Mouse (Mus musculus) left cerebral cortex, adult 2 months (tissue): ENCODE measurements around the gene Pik3r1. TPM values are rescaled to one million over a fixed set of nuclear protein-coding genes. Genes with fewer than 3 reads are reported as not detected.
A peak's percentile ranks its signal among the peaks of the same experiment; 100 is the strongest.

ENCODE experiments used
- DNase-seq, 2 experiments: peaks; one replicate each; pipeline ENCODE4 v3.0.0; 2021 to 2022; ENCODE audit warnings: low spot score in 2 of 2, mixed read lengths in 1 of 2; ENCODE audit errors: extremely low spot score in 1 of 2
- H3K27ac ChIP-seq: fragments of 200-600 bp; 2 replicates; pipeline ENCODE4 v1.8.1; 2022
- H3K4me3 ChIP-seq: fragments of 200-600 bp; 2 replicates; pipeline ENCODE4 v1.8.1; 2022
- CTCF ChIP-seq: fragments of 200-600 bp; IDR thresholded peaks from 2 replicates; pipeline ENCODE4 v1.8.1; 2022; ENCODE audit warnings: antibody characterized with exemption, mild to moderate bottlenecking, moderate library complexity
- intact Hi-C: fragments of 180-260 bp; cut with DNase I; formaldehyde crosslinking; loops from one replicate; pipeline ENCODE4 v1.15.1; 2025
- total RNA-seq, 2 experiments: library from RNA; stranded (reverse); gene quantifications; 2 replicates each; pipeline ENCODE4 v1.2.3; 2021

The Pik3r1 gene
- total RNA-seq, 2 experiments from 2014 or later = 136 to 159 TPM

- no peak for TF ChIP-seq CTCF
- no peak for DNase-seq
- Histone ChIP-seq H3K27ac (no peak overlapping the region), H3K4me3 (no peak overlapping the region)
- intact Hi-C loops = no loop called here
Measured at GRCm38 (mm10) chr13:101641632-101642031, 126.4 kb downstream of the Pik3r1 start.

DNA sequence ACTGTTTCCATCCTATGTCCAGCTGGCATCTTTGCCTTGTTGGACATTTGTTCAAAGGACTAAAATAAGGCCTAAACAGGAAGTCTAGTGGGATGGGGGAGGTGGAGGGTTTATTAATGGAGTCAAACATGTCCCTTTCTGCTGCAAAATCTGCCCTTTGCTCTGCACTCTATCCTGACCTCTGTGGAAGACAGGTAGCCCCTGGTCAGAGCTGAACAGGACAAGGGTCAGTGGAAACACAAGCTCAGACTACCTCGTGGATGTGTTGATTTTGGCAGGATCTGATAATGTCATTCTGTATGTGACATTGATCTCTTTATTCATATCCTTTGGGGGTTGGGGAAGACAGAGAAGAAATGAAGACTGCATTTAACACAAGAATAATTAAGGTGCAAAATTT lies 132.2 kb downstream of the Pik3r1 start:
- intact Hi-C loops = no loop called here
- no peak for TF ChIP-seq CTCF
- no peak overlapping the region for H3K27ac ChIP-seq
- no peak for DNase-seq
- H3K4me3 ChIP-seq = no peak overlapping the region

DNA sequence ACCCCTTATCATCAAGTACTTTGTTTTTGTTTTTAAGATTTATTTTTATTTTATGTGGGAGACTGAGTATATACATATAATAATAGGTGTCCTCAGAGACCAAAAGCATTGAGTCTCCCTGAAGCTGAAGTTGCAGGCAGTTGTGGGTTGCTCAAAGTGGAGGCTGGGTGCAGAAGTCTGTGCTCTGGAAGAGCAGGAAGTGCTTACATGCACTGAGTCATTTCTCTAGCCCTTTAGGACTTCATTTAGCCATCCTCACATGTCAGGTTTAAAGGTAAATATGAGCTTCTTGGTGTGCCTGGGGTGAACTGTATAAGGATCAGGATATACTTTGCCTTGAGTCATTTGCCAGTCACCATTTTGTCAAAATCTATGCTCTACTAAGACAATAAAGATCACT lies 133.6 kb downstream of the Pik3r1 start:
- Histone ChIP-seq H3K27ac (no peak overlapping the region), H3K4me3 (no peak overlapping the region)
- intact Hi-C loops = loop anchor here (5.0 kb wide), 1 partner anchor 92 kb away; no protein-coding TSS in a partner anchor
- DNase-seq = no peak
- no peak for TF ChIP-seq CTCF

DNA sequence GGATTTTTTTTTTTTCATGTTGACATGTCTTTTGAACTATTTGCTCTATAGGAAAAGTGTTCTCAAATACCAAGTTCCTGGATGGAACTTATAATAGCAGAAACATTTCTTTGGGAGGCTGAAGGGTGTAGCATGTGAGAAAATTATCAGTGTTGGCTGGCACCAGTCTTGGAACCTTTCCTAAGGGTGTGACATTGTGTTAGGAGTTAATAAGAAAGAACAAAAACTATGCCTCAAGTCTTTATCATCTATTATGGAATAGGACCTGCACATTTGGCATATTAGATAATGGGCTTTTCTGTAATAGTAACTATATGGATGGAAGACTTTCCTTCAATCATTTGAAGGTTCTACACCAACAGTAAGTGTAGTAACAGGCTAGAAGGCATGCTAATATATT lies 134.4 kb downstream of the Pik3r1 start:
- TF ChIP-seq CTCF = no peak
- Histone ChIP-seq H3K4me3 (no peak overlapping the region), H3K27ac (no peak overlapping the region)
- DNase-seq = no peak
- intact Hi-C loops = loop anchor here (5.0 kb wide), 1 partner anchor 91 kb away; no protein-coding TSS in a partner anchor

DNA sequence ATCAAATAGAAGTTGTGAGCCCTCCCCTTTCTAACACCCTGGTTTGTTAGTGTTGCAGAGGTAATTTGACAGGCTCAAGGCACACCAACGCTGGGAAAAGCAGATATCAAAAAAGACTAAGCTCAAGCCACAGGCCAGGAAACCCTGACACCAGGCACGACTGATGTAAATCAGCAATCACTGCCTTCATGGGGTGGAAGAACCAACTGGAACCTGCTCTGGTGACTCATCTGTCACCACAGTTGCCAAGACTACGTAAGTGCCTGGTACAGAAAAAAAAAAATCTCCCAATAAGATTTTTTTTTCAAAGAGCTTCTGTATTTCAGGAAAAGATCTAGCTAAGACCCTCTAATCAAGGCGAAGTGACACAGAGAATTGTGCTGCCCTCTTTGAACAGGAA lies 135.2 kb downstream of the Pik3r1 start:
- peak in 1 of 2 experiments; percentile 13 for DNase-seq
- TF ChIP-seq CTCF = no peak

DNA sequence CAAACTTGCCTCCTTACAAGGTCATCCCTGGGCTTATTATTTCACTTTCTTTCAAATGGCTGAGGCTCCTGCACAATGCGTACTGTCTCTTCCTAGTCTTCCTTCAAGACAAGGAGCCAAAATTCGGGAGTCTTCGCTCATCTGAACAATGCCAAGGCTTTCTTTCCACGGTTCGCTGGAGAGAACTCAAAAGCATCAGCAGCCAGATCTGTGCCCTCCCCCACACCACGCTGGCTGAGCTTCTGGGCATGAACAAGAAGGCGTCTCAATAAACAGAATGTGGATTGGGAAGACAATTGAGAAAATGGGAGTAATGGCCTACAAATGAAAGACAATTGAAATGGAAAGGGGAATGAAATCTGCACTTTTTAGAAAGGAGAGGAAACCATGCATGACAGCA lies 136.5 kb downstream of the Pik3r1 start:
- no peak overlapping the region for H3K27ac ChIP-seq
- intact Hi-C loops = loop anchor here (5.0 kb wide), 1 partner anchor 89 kb away; no protein-coding TSS in a partner anchor
- TF ChIP-seq CTCF = no peak
- peak; percentile 17 to 23 for DNase-seq
- H3K4me3 ChIP-seq = no peak overlapping the region

More for the DNA sequence above, 135.2 kb downstream of the Pik3r1 start:
- H3K4me3 ChIP-seq = no peak overlapping the region
- H3K27ac ChIP-seq = peak overlapping the region; percentile 11; the same call in 1 of the 2 replicates
- intact Hi-C loops = loop anchor here (5.0 kb wide), 1 partner anchor 90 kb away; no protein-coding TSS in a partner anchor
